31 mouse cellular contexts compared by ENCODE assay signal in genomic region chr10:61564408-61564807, GRCm38 (mm10). TPM values are rescaled to one million over a fixed set of nuclear protein-coding genes. Genes with fewer than 3 reads are reported as not detected.
DNase-seq lines count a peak whose midpoint lies in the region; ATAC-seq and TF ChIP-seq lines count a peak whose summit lies in the region.
"Had no signal": no experiment of that assay in that cellular context is flagged by ENCODE, and none has a peak within 500 bp of the region (broad histone marks: within the 10 kb centered on the region; RNA-seq: fewer than 3 reads in every experiment).

No protein-coding gene starts in this region.

- no peak for DNase-seq in embryonic facial prominence, embryonic 10.5 days (ENCODE audit: low spot score)
- DNase-seq in layer of hippocampus, adult 2 months (ENCODE audit: low spot score in 2 of 2): no peak
- DNase-seq in layer of hippocampus, postnatal 10 days (ENCODE audit: low spot score in 2 of 2): no peak
- DNase-seq in right cerebral cortex, adult 18-20 months: peak; percentile 21
- no peak for DNase-seq in right cerebral cortex, postnatal 25 days
- peak; percentile 49 for DNase-seq in brain, adult 2 months (ENCODE audit: low read depth, low spot score)
- DNase-seq: adrenal gland, adult 8-10 months; adrenal gland, postnatal 14 days; adrenal gland, postnatal 36 days; B cell, adult 2 months; cerebellum, adult 11 months; cerebellum, adult 18-20 months; cerebellum, adult 8-10 months; cerebellum, adult 9-11 months; cerebellum, postnatal 14 days; cerebellum, postnatal 36 days; embryo, embryonic 11 days had no signal

- H3K4me2 ChIP-seq in embryonic facial prominence, embryonic 13.5 days: no peak overlapping the region
- H3K4me2 ChIP-seq: embryonic facial prominence, embryonic 12.5 days; embryonic facial prominence, embryonic 15.5 days; forebrain, embryonic 12.5 days had no signal

- no peak overlapping the region for H3K9ac ChIP-seq in embryonic facial prominence, embryonic 13.5 days
- H3K9ac ChIP-seq: embryonic facial prominence, embryonic 12.5 days; embryonic facial prominence, embryonic 15.5 days; forebrain, embryonic 12.5 days had no signal

- 0 out of 2 replicates have a peak, but pooled peaks cover 5% of the 10 kb centered on the region for H3K4me1 ChIP-seq in embryonic facial prominence, embryonic 13.5 days
- H3K4me1 ChIP-seq in embryonic facial prominence, embryonic 10.5 days: no peaks in the 10 kb centered on the region
- H3K4me1 ChIP-seq: embryonic facial prominence, embryonic 12.5 days; embryonic facial prominence, embryonic 15.5 days had no signal

- H3K27ac ChIP-seq in embryonic facial prominence, embryonic 13.5 days: peak overlapping the region; percentile 22; the same call in 1 of the 2 replicates
- no peak overlapping the region for H3K27ac ChIP-seq in embryonic facial prominence, embryonic 10.5 days (replicated peaks)
- H3K27ac ChIP-seq in layer of hippocampus, adult 2 months: peak overlapping the region; percentile 67; the same call in 1 of the 2 replicates
- H3K27ac ChIP-seq: embryonic facial prominence, embryonic 12.5 days; embryonic facial prominence, embryonic 15.5 days; forebrain, embryonic 10.5 days; forebrain, embryonic 12.5 days had no signal

- H3K4me3 ChIP-seq in embryonic facial prominence, embryonic 13.5 days: no peak overlapping the region
- H3K4me3 ChIP-seq in embryonic facial prominence, embryonic 10.5 days: no peak overlapping the region
- no peak overlapping the region for H3K4me3 ChIP-seq in layer of hippocampus, adult 2 months
- H3K4me3 ChIP-seq: embryonic facial prominence, embryonic 12.5 days; embryonic facial prominence, embryonic 15.5 days; erythroblast, embryonic 14.5 days; forebrain, embryonic 10.5 days; forebrain, embryonic 12.5 days had no signal

- no peaks in the 10 kb centered on the region for H3K27me3 ChIP-seq in embryonic facial prominence, embryonic 13.5 days
- H3K27me3 ChIP-seq in embryonic facial prominence, embryonic 10.5 days (replicated peaks; ENCODE audit: low read depth, poor library complexity, severe bottlenecking): no peaks in the 10 kb centered on the region
- H3K27me3 ChIP-seq: CH12.LX; embryonic facial prominence, embryonic 12.5 days; embryonic facial prominence, embryonic 15.5 days; forebrain, embryonic 12.5 days; Patski had no signal

- no peak for ATAC-seq in embryonic facial prominence, embryonic 13.5 days (ENCODE audit: insufficient number of reproducible peaks, insufficient read depth, low FRiP score, low TSS enrichment, low read depth)
- ATAC-seq: activated CD4-positive, CD25-positive, alpha-beta regulatory T cell, adult 4 months; CD4-positive, CD25-positive, alpha-beta regulatory T cell, adult 4 months; forebrain, embryonic 14.5 days; forebrain, embryonic 16.5 days; Patski had no signal

- TF ChIP-seq CTCF in layer of hippocampus, adult 2 months (conservative IDR thresholded peaks at IDR 0.05): no peak

- H3K9me3 ChIP-seq in embryonic facial prominence, embryonic 13.5 days: no peaks in the 10 kb centered on the region
- 0 out of 2 replicates have a peak, but pooled peaks cover 4% of the 10 kb centered on the region for H3K9me3 ChIP-seq in embryonic facial prominence, embryonic 10.5 days
- H3K9me3 ChIP-seq: embryonic facial prominence, embryonic 12.5 days; embryonic facial prominence, embryonic 15.5 days; forebrain, embryonic 12.5 days; G1E had no signal

- no peaks in the 10 kb centered on the region; the same call in none of the 2 replicates for H3K36me3 ChIP-seq in embryonic facial prominence, embryonic 13.5 days
- H3K36me3 ChIP-seq in embryonic facial prominence, embryonic 10.5 days (replicated peaks): peaks cover 5% of the 10 kb centered on the region
- H3K36me3 ChIP-seq: embryonic facial prominence, embryonic 15.5 days; forebrain, embryonic 12.5 days had no signal

- 83% methylated on average over 4 of the region's 4 CpGs for WGBS in embryonic facial prominence, embryonic 13.5 days
- WGBS in embryonic facial prominence, embryonic 10.5 days: 87% methylated on average over 4 of the region's 4 CpGs

RNA-seq across cellular contexts. Expression of gene Npffr1, which starts 30.9 kb away (rescaled TPM):
- polyA plus RNA-seq in embryonic facial prominence, embryonic 13.5 days (2015; fragmentation: Nextera tagmentation; extraction: Ambion mirVana): 0.12 TPM in 1 of 2 replicates, not detected in the other
- 0.10 and 0.11 TPM in 2 replicates for polyA plus RNA-seq in embryonic facial prominence, embryonic 10.5 days (2016; fragmentation: Nextera tagmentation; extraction: Ambion mirVana)
- total RNA-seq in layer of hippocampus, adult 2 months (2021): 1 to 10 TPM; 4.0 to 4.7 TPM
- 1 to 10 TPM; 4.1 to 4.5 TPM for total RNA-seq in layer of hippocampus, postnatal 10 days (2021)
- total RNA-seq: CH12.LX; common myeloid progenitor, adult 5-6 weeks had no signal
- polyA plus RNA-seq: activated CD4-positive, CD25-positive, alpha-beta regulatory T cell, adult 4 months; CD4-positive, CD25-positive, alpha-beta regulatory T cell, adult 4 months; embryonic facial prominence, embryonic 12.5 days; embryonic facial prominence, embryonic 15.5 days; erythroblast, embryonic 14.5 days; G1E had no signal

Comparison
In these comparisons a context has a peak if more than half of its experiments do, and no peak if none do; other contexts are left out.
1. DNase-seq: peak in right cerebral cortex, adult 18-20 months (single experiment) and brain, adult 2 months (single experiment); none in embryonic facial prominence, embryonic 10.5 days (single experiment), layer of hippocampus, adult 2 months (0 of 2), layer of hippocampus, postnatal 10 days (0 of 2) and right cerebral cortex, postnatal 25 days (single experiment).